Mouse (Mus musculus) heart, postnatal 0 days (tissue): Measurements from ENCODE around the gene Aldob. TPM values are rescaled to one million over a fixed set of nuclear protein-coding genes. Genes with fewer than 3 reads are reported as not detected.
A peak's percentile ranks its signal among the peaks of the same experiment; 100 is the strongest.

Experiments
- ATAC-seq: fragments of 200-750 bp; cut with Nextera tagmentation; 2 replicates; pipeline ENCODE4 v1.8.0; 2017; ENCODE audit warnings: low read depth, moderate number of reproducible peaks, moderate library complexity; ENCODE audit not compliant: insufficient read depth
- DNase-seq: peaks from one replicate; pipeline ENCODE4 v3.0.0-alpha.2; 2016; ENCODE audit warnings: low spot score
- H3K27ac ChIP-seq: fragments of 300-500 bp; sonication (generic); 2 replicates; pipeline ENCODE4 v1.5.1; 2014; ENCODE audit warnings: low read depth, mild to moderate bottlenecking
- H3K27me3 ChIP-seq: fragments of 300-500 bp; sonication (generic); 2 replicates; pipeline ENCODE4 v1.6.1; 2014; ENCODE audit warnings: low read length, mixed read lengths; ENCODE audit not compliant: control insufficient read depth, insufficient read depth
- H3K36me3 ChIP-seq: fragments of 300-500 bp; sonication (generic); replicated peaks from 2 replicates; pipeline ENCODE4 v1.6.1; 2014; ENCODE audit warnings: low read length, mixed read lengths; ENCODE audit not compliant: control insufficient read depth, insufficient read depth
- H3K4me1 ChIP-seq: fragments of 300-500 bp; sonication (generic); 2 replicates; pipeline ENCODE4 v1.6.1; 2014; ENCODE audit warnings: antibody characterized with exemption; ENCODE audit not compliant: control insufficient read depth, insufficient read depth
- H3K4me2 ChIP-seq: fragments of 300-500 bp; sonication (generic); 2 replicates; pipeline ENCODE4 v1.6.1; 2014; ENCODE audit warnings: low read depth, mild to moderate bottlenecking, low read length, moderate library complexity
- H3K4me3 ChIP-seq: fragments of 300-500 bp; sonication (generic); 2 replicates; pipeline ENCODE4 v1.5.1; 2014; ENCODE audit warnings: low read depth, low read length
- H3K9ac ChIP-seq: fragments of 300-500 bp; sonication (generic); replicated peaks from 2 replicates; pipeline ENCODE4 v1.6.1; 2014; ENCODE audit warnings: low read depth, low read length, mixed read lengths
- H3K9me3 ChIP-seq: fragments of 300-500 bp; sonication (generic); replicated peaks from 2 replicates; pipeline ENCODE4 v1.6.1; 2016; ENCODE audit warnings: low read length; ENCODE audit not compliant: control insufficient read depth
- CTCF ChIP-seq: IDR thresholded peaks from 2 replicates; pipeline ENCODE4 v1.5.1; 2016; ENCODE audit warnings: antibody characterized with exemption, control low read depth, low read depth
- EP300 ChIP-seq: IDR thresholded peaks from 2 replicates; pipeline ENCODE4 v1.6.1; 2016; ENCODE audit warnings: antibody characterized with exemption, low read depth
- WGBS: fragments of 180-500 bp; shearing (Covaris S2); extraction: QIAGEN DNeasy Blood & Tissue Kit; methylation state at CpG from one replicate; pipeline ENCODE4 v1.1.7; 2014; 5-methylcytosine and 5-hydroxymethylcytosine counted together
- polyA plus RNA-seq: library from polyadenylated mRNA; unstranded; fragments of >200 nt; fragmentation: Nextera tagmentation; extraction: Ambion mirVana; gene quantifications from 2 replicates; pipeline ENCODE4 v1.2.1, GENCODE M21; 2015
- total RNA-seq: library from RNA; depleted of rRNA; stranded (reverse); fragments of >200 nt; gene quantifications from 2 replicates; pipeline ENCODE4 v1.2.3, GENCODE M21; 2014; ENCODE audit warnings: low replicate concordance

Gene Aldob
- total and polyA plus RNA-seq, 2 experiments from 2014 or later, result 0.22 to 2.3 TPM

GRCm38 (mm10) chr4:49546873-49547543 lies 2.3 kb downstream of the Aldob start:
- no peaks in the 10 kb centered on the region for H3K4me1 ChIP-seq
- no peaks in the 10 kb centered on the region for H3K36me3 ChIP-seq
- H3K4me2 ChIP-seq, result no peak overlapping the region
- no peak for ATAC-seq
- no peaks in the 10 kb centered on the region for H3K9me3 ChIP-seq
- DNase-seq, result no peak
- no peak overlapping the region for H3K4me3 ChIP-seq
- no peaks in the 10 kb centered on the region for H3K27me3 ChIP-seq
- 65% methylated on average over 6 of the region's 6 CpGs for WGBS
- TF ChIP-seq EP300 (no peak), CTCF (no peak)
- H3K9ac ChIP-seq, result no peak overlapping the region
- H3K27ac ChIP-seq, result no peak overlapping the region

- 65% methylated on average over 2 of the region's 2 CpGs for WGBS
Observed at GRCm38 (mm10) chr4:49546026-49546425, 3.3 kb downstream of the Aldob start.

DNA sequence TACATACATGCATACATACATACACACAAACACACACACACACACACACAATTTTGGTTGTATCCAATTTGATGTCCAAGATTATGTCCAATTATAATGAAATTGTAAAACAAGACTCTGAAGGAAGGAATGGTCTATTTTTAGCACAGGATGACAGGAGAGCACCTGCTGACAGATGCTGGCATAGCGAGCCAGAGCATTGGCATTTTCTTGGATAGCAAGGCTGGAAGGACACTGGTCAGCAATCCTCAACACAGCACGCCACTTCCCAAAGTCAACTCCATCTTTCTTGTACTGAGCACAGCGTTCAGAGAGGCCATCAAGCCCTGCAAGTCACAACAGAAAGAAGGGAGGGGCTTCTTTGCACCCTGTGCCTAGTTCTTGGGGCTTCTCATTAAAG lies 8.4 kb downstream of the Aldob start:
- Histone ChIP-seq H3K9me3 (no peaks in the 10 kb centered on the region), H3K9ac (no peak overlapping the region), H3K27me3 (no peaks in the 10 kb centered on the region), H3K4me2 (no peak overlapping the region), H3K4me1 (peaks cover 17% of the 10 kb centered on the region; the same call in 1 of the 2 replicates), H3K27ac (no peak overlapping the region), H3K36me3 (no peaks in the 10 kb centered on the region), H3K4me3 (no peak overlapping the region)
- peak; percentile 39; the same call in 1 of the 2 replicates for ATAC-seq
- TF ChIP-seq EP300, result no peak
- TF ChIP-seq CTCF, result no peak
- peak; percentile 15 for DNase-seq
- 35% methylated on average over 3 of the region's 3 CpGs for WGBS

More at GRCm38 (mm10) chr4:49546026-49546425, 3.3 kb downstream of the Aldob start:
- Histone ChIP-seq H3K4me3 (no peak overlapping the region), H3K9ac (no peak overlapping the region), H3K36me3 (no peaks in the 10 kb centered on the region), H3K4me1 (peaks cover 4% of the 10 kb centered on the region; the same call in 1 of the 2 replicates), H3K9me3 (no peaks in the 10 kb centered on the region), H3K27ac (no peak overlapping the region), H3K27me3 (no peaks in the 10 kb centered on the region), H3K4me2 (no peak overlapping the region)
- TF ChIP-seq EP300 (no peak), CTCF (no peak)
- DNase-seq (no peak), ATAC-seq (no peak)

DNA sequence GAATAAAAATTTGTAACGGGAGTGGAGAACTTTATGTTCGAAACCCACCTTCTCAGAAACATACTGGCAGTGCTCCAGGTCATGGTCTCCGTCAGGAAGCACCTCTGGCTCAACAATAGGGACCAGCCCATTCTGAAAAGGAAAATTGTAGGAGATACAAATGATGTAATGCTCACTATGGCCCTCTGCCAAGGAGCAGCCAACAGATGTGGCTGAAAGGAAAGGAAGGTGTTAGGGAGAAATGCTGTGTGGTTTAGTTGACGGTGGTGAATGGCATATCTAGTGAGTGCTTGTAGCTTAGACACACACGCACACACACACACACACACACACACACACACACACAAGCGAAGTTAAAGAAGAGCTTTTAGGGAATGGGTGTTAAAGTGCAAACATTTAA lies 9.7 kb downstream of the Aldob start:
- no peak overlapping the region for H3K4me3 ChIP-seq
- no peaks in the 10 kb centered on the region for H3K9me3 ChIP-seq
- no peaks in the 10 kb centered on the region for H3K36me3 ChIP-seq
- H3K27ac ChIP-seq, result no peak overlapping the region
- DNase-seq (peak; percentile 34), ATAC-seq (peak; percentile 51)
- H3K4me2 ChIP-seq, result no peak overlapping the region
- WGBS, result 12% methylated on average over 6 of the region's 6 CpGs
- TF ChIP-seq EP300, result no peak
- no peak for TF ChIP-seq CTCF
- no peak overlapping the region for H3K9ac ChIP-seq
- H3K27me3 ChIP-seq, result no peaks in the 10 kb centered on the region
- peaks cover 17% of the 10 kb centered on the region; the same call in 1 of the 2 replicates for H3K4me1 ChIP-seq

DNA sequence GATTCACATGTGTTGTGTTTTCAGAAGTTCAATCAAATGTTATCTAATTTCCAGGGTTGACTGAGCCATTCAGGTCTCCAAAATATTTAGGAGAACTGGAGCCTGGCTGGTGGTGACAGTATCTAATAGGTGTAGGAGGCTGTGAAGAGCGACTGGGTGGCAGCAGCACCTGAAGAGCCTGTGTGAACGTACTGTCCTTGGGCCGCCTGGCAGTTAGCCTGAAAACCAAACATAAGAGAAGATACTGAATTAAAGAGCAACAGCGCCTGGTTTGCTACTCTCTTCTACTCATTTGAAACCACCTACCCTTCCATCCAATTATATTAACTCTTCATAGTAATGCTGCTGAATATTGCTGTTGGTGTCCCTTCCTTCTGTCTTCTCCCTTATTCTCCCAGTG lies 12.7 kb downstream of the Aldob start:
- TF ChIP-seq EP300 (no peak), CTCF (no peak)
- Histone ChIP-seq H3K9me3 (0 out of 2 replicates have a peak, but pooled peaks cover 4% of the 10 kb centered on the region), H3K36me3 (no peaks in the 10 kb centered on the region), H3K4me2 (no peak overlapping the region), H3K27ac (no peak overlapping the region), H3K27me3 (no peaks in the 10 kb centered on the region), H3K9ac (no peak overlapping the region), H3K4me1 (peaks cover 17% of the 10 kb centered on the region; the same call in 1 of the 2 replicates), H3K4me3 (no peak overlapping the region)
- DNase-seq (no peak), ATAC-seq (no peak)
- WGBS, result 61% methylated on average over 4 of the region's 4 CpGs
